Comparison of ENCODE assay signal across 11 mouse cellular contexts in the genomic region with DNA sequence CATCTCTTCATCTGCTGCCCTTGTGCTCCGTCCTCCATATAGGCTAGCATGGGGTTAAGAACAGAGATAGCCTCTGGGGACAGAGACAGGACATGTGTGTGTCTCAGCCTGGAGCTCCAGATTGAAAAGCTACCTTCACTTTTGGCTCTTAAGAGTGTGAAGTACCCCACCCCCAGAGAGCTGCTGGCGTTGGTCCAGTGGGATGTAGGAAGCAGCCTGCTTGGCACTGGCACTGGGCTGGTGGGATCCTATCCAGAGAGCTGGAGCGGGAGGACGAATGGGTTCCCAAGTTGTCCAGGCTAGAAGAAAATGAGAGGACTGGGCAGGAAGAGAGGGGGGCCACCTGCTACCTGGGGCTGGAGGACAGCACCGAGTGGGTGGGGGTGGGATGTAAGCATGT.
DNase-seq lines count a peak whose midpoint lies in the region.
"Had no signal": no experiment of that assay in that cellular context is flagged by ENCODE, and none has a peak within 500 bp of the region (broad histone marks: within the 10 kb centered on the region; RNA-seq: fewer than 3 reads in every experiment).

No protein-coding gene starts in this region.

- DNase-seq in cerebellum, adult 18-20 months = peak; percentile 35 to 40
- no peak for DNase-seq in cerebellum, adult 11 months
- peak; percentile 25 for DNase-seq in kidney, postnatal 14 days
- DNase-seq in kidney, adult 9 months = no peak
- DNase-seq in right cerebral cortex, adult 2 months (ENCODE audit: low spot score in 2 of 2) = peak; percentile 58 to 65
- no peak for DNase-seq in right cerebral cortex, postnatal 25 days
- no peak for DNase-seq in retina, embryonic 14.5 days (ENCODE audit: low spot score)
- DNase-seq in ovary, postnatal 36 days (ENCODE audit: low spot score) = no peak
- DNase-seq: liver; lung, postnatal 14 days; thymus, adult 18-20 months had no signal

Comparison
In these comparisons a context has a peak if more than half of its experiments do, and no peak if none do; other contexts are left out.
1. DNase-seq: peak in cerebellum, adult 18-20 months (2 of 2), kidney, postnatal 14 days (single experiment) and right cerebral cortex, adult 2 months (2 of 2); none in cerebellum, adult 11 months (single experiment), kidney, adult 9 months (single experiment), right cerebral cortex, postnatal 25 days (single experiment), retina, embryonic 14.5 days (single experiment) and ovary, postnatal 36 days (single experiment).